Mouse (Mus musculus): ENCODE measurements around the gene Gm28035.

The Gm28035 gene

DNA sequence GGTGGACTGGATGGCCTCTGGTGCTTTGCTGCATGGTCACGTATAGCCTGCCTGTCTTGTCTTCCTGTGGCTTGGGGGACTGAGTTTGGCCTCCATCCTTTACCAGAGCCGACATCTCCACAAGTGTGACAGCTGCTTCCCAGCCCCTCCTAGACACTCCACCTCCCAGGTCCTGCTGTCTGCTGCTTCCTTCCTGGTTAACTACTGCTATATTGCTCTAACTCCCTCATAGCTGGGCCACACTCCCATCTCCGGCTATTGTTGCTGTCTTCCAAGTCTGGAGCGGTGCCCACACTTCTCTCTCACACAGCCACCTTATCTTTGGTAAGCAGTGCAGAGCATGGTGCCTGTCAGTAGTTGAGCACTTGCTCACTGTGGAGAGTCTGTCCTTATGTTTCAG lies 590 bp upstream of the Gm28035 start:
- DNase-seq: no peak

DNA sequence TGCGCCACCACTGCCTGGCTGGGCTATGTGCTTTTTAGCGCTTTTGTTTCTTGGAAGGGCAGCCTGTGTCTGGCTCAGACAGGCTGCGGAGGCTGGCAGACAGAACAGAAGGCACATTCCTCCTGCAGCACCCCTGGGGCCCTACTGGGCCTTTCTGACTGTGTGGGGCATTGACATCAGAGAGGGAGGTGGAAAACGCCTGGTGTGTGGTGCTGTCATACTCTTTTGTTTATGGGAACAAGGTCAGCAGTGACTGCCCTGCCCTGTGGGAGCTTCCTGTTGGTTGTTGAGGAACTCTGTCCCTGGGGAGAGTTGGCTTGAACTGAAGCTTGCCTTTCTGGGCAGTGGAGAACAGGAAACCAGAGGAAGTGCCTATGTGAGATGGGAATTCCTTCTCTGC lies 2.1 kb downstream of the Gm28035 start:
- no peak for DNase-seq

DNA sequence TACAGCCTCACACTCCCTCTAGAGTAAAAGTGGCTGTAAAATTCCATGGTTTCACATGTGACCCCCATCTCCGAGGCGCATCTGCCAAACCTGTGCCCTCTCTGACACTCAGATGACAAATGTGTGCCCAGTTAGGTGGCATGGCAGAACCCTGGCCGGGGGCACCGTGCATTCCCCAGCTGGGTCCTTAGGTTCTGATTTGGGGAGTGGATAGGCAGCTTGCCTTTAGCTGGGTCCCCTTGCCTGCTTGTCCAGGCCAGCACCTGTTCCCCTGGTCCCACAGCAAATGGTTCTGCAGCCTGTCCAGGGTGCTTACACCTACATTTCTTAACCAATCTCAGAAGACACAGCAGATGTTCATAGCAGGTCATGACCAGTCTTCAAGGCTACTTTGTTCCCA lies 3.0 kb downstream of the Gm28035 start:
- DNase-seq: no peak

DNA sequence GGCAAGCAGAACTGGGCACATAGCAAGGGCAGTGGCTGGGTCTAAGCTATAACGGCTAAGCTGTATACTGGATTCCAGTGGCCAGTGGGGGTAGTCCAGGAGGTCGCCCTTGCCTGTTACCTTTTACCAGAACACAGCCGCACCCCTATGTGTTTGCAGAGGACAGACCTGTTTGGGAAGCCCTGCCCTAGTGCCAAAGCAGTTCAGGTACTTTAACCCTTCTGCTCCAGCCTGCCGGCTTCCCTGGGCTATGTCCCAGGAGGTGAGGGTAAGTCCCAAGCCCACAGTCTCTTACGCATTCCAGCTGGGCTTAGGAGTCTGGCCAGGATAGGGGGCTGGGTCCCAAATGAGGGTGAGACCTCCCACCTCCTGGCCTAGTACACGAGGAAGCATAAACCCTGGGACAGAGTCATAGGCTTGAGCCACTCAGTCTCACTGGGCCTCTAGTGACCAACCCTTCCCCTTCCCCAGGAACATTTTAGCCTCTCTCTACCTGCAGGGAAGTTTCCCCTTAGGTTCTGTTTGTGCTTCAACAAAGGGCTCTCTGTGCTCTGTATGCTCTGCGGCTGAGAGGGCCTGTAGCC lies 4.3 kb downstream of the Gm28035 start:
- no peak for DNase-seq

DNA sequence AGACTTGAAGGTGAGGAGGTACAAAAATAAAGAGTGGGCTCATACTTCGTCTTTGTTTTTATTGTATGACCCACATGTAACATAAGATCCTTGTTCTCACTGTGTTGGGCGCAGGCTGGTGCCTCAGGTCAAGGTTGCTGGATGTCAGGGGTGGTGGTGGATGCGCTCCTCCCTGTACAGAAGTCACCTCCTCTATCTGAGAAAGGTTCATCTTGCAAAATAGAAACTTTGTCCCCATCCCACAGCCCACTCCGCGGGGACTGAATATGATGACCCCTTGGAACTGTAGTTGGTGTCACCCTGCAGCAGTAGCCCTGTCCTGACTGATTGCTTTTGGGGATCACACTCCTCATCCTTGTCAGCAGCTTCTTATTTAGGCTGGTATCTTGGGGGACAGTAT lies 6.7 kb downstream of the Gm28035 start:
- DNase-seq: no peak

DNA sequence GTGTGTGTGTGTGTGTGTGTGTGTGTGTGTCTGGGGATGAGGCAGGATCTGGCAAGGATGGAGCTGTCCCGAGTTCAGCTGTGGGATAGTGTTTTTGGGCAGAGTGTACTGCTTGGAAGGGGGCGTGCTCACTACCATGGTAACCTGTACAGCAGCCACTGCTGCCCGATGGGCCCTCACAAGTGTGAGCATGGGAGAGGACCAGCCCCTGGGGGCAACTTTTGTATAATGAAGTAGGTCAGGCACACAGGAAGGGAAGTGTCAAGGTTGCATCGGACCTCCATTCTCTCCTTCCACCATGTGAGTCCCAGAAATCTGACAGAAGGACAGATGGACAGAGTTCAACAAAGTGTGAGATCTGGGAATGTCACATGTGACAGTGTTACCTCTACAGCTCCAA lies 7.3 kb downstream of the Gm28035 start:
- no peak for DNase-seq

DNA sequence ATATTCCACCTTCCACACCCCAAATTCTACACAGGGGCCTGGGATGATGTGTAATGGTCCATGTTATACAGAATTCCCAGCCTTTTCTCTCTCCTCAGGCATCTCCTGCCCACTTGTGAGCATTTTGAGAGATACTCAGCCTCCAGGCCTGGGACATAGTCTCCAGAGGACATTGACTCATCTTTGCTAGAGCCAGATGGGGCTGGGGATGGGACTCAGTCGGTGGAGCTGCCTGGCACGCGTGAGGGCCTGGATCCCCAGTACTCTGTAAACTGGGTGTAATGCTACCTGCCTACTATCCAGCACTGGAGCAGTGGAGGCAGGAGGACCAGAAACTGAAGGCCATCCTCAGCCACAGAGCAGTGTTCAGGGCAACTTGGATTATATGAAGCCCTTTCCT lies 8.8 kb downstream of the Gm28035 start:
- DNase-seq: no peak

DNA sequence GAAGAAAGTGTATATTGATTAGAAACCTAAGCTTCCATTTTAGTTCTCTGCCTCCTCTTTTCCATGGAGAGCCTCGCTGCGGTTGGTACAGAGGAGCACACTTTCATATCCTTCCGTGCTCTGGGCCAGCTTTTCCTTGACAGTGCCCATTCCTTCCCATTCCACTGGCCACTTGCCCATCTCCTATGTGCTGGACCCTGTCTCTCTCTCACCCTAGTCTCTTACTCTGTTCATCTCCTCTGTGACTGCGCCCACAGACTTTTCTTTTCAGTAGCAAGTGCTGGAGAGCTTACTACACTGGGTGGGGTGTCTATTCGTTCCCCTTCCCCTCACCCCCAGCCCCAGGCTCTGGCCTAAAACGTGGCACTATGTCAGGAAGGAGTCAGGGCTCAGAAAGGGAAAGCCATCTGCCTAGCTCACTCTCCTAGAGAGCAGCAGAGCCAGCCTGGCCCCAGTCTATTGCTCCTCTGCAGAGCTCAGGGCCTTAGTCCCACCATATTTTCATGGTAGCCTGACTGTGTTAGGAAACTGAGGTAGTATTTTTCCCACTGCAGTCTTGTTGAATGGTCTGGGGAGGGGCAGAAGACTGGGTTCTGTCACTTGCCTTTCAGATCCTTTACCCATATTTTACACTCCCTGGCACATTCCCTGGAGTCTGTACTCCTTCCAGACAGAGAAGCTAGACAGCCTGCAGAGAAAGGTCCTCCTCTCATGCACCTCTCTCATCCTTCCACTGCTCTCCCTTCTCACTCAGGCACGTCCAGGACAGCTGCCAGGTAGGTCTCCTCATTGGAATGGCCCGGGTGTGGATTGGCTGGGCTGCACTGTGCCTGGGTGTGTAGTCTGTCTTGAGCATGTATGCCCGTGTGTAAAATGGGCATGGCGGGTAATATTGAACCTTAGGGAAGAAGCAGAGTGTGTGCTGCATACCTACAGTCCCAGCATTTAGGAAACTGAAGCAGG lies 10.1 kb downstream of the Gm28035 start:
- DNase-seq: no peak

DNA sequence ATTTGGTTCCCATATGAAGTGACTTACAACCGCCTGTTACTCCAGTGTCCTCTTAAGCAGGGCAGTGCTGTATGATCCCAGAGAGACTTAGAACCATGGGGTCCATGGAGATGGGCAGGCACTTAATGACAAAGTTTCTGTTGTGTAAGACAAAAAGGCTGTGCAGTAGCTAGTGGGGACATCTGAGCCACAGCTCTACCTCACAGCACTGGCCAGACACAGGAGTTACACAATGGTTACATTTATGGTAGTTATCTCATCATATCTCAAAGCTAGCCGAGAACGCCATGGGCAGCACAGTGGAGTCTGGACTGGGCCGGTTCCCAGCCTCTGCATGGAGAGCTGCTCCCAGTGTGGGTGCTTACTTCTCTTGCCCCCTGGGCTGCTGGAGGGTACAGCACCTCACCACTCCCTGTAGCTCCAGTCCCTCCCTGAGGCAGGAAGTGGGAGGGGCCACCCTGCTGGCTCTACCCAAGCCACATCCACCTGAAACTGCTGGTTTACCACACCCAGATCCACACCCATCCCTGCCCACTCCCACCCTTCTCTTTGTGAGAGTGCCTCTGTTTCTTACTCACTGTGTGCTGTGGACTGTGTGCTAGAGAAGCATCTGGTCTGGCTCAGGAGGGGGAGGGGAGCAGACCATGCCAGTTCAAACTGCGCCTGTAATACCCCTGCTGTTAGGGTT lies 11.2 kb downstream of the Gm28035 start:
- no peak for DNase-seq

DNA sequence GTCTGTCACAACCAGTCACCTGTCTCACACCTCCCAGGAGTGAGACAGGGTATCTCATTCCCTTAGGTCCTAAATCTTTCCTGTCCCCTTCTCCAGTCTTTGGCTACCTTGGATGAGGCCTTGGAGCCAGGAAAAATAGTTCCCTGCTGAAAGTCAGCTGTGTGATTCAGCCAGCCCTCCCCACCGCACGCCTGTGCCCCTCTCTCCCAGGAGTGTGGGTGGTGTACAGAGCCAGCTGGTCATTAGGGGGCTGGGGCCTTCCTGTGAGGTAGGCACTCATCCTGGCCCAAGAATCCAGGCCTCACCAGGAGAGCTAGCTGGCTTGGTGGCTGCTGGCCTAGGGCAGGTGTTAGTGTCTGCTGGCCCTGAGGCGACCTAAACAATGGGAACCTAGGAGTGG lies 12.2 kb downstream of the Gm28035 start:
- no peak for DNase-seq

DNA sequence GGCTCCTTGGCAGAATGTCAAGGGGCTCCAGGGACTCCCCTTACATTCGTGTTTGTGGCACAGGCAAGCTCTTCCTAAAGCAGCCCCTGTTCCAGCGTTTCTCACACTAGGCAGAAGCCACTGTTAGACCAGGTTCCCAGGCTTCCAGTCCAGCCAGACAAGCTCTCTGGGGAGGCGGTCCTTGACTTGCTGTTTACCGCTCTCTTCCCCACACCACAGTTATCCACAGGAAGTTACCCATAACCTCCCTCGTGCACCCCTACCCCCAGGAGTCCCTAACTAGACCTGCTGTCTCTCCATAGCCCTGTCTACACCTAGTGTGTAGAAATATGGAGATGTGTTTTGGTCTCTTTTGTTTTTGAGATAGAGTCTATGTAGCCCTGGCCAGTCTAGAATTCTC lies 13.4 kb downstream of the Gm28035 start:
- DNase-seq: no peak

DNA sequence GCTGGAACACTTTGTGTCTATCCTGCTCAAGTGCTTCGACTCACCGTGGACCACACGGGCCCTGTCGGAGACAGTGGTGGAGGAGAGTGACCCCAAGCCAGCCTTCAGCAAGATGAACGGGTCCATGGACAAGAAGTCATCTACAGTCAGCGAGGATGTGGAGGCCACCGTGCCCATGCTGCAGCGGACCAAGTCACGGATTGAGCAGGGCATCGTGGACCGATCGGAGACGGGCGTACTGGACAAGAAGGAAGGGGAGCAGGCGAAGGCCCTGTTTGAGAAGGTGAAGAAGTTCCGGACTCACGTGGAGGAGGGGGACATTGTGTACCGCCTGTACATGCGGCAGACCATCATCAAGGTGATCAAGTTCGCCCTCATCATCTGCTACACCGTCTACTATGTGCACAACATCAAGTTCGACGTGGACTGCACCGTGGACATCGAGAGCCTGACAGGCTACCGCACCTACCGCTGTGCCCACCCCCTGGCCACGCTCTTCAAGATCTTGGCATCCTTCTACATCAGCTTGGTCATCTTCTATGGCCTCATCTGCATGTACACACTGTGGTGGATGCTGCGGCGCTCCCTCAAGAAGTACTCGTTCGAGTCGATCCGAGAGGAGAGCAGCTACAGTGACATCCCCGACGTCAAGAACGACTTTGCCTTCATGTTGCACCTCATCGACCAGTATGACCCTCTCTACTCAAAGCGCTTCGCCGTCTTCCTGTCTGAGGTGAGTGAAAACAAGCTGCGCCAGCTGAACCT lies 15.4 kb downstream of the Gm28035 start:
- no peak for DNase-seq

DNA sequence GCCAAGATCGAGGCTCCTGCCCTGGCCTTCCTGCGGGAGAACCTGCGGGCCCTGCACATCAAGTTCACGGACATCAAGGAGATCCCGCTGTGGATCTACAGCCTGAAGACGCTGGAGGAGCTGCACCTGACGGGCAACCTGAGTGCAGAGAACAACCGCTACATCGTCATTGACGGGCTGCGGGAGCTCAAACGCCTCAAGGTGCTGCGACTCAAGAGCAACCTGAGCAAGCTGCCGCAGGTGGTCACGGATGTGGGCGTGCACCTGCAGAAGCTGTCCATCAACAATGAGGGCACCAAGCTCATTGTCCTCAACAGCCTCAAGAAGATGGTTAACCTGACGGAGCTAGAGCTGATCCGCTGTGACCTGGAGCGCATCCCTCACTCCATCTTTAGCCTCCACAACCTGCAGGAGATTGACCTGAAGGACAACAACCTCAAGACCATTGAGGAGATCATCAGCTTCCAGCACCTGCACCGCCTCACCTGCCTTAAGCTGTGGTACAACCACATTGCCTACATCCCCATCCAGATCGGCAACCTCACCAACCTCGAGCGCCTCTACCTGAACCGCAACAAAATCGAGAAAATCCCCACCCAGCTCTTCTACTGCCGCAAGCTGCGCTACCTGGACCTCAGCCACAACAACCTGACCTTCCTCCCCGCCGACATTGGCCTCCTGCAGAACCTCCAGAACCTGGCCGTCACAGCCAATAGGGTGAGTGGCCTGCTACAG lies 16.4 kb downstream of the Gm28035 start:
- DNase-seq: no peak

DNA sequence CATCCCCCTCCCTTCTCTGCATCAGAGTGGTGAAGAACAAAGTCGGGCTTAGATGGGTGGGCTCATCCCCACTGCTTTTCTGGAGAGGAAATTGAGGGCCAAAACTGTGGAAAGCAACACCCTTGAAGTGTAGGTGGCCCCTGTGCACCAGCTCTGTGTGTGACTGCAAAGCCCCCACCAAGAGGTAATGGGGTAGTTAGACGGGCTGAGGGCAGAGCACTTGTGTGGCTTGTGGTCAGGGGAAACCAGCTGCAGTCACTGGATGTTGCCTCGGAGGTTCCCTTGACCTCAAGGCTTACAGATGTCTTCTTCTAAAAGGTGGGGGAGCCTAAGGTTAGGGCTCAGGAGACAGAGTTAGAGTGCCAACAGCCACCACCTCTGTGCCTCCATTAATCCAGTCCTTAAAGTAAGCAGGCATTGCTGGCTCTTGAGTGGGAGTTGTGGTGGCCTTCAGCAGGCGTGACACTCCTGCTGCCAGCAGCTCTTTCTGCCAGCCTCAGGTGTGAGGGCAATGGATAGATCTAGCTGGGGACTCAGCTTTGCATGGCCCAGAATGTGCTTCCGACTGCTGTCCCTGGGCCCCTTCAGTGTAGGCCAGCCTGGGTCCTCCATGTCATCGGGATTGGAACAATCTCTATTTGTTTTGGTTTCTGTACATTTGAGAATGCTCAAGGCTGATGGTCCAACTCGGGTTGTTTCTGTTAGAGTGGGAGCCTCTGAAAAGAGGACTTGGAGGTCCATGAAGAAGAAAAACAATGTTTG lies 17.5 kb downstream of the Gm28035 start:
- no peak for DNase-seq

DNA sequence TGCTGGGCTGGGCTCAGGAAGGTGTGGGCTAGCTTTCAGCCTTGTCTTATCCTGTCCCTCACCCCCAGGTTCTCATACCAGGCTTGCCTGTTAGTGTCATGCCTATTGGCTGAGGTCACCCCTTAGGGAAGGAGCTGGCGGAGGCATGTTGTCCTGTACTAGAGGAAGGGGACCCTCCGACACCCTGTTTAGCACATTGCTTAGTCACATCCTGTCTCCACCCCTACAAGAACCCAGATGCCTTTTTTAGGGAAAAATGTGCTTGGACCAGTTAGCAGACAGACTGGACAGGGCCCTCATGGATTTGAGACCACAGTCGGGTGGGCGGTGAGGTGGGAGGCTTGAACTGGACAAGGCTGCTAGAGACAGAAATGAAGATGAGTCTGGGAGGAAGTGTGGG lies 18.2 kb downstream of the Gm28035 start:
- DNase-seq: no peak

DNA sequence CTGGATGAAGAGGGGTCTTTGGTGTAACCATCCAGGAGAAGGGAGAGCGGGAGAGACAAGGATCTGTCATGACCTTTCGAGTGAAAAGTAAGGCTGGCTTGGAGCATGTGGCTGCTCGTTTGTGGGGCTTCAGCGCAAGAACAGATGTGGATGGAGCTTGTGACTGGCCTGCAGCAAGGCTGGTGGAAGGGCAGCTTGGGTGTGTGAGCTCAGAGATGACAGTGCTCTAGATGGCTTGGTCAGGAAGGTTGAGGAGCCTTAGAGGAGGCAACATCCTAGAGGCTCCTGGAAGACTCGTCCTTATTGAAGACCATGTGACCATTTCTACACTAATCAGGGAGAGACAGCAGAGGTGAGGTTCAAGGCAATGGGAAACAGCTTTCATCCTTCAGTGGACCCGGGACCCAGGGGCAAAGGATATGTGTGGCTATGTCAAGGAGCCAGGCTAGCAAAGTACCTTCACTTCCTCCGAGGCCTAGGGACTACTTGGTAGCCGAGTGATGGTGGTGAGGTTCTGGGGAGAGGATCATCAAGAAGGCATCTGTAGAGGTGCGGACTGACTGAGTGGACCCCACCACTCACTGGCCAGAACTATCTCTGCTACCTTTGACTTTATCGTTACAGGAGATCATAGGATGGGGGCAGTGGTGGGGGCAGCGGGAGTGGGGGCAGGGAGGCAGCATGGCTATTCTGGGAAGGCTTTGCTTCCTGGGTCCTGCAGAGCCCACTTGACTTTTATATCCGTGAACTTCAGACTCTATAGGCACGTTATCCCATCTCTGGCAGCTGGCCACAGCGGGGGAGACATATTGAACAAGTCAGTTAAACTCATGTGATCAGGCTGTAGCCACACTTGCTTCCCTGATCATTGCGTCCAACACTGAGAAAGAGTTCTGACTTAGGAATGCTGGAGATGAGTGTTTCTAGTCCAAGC lies 19.0 kb downstream of the Gm28035 start:
- no peak for DNase-seq

DNA sequence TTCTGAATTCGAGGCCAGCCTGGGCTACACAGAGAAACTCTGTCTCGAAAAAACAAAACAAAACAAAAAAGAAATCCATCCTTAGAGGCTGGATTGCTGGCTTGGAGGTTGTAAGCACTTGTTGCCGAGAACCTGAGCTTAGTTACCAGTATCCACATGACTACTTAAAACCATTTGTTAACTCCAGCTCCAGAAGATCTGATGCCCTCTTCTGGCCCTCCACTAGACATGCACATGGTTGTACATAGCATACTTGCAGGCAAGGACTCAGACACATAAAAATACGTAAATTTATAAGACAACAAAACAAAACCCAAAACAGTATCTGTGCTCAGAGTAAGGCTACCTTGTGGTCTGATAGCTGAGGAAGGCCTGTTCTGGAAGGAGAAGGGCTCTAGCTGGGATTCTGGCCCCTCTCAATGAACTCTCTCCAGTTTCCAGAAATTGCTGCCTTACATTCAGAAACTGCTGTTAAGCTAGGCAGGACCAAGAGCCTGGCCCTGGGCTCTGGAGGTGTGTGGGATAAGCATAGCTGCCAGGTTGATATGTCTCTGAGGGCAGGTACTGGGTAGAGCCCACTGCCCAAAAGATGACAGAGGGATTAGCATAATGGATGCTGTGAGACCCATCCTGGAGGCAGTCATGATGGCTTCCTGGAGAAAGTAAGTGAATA lies 20.8 kb downstream of the Gm28035 start:
- DNase-seq: no peak

DNA sequence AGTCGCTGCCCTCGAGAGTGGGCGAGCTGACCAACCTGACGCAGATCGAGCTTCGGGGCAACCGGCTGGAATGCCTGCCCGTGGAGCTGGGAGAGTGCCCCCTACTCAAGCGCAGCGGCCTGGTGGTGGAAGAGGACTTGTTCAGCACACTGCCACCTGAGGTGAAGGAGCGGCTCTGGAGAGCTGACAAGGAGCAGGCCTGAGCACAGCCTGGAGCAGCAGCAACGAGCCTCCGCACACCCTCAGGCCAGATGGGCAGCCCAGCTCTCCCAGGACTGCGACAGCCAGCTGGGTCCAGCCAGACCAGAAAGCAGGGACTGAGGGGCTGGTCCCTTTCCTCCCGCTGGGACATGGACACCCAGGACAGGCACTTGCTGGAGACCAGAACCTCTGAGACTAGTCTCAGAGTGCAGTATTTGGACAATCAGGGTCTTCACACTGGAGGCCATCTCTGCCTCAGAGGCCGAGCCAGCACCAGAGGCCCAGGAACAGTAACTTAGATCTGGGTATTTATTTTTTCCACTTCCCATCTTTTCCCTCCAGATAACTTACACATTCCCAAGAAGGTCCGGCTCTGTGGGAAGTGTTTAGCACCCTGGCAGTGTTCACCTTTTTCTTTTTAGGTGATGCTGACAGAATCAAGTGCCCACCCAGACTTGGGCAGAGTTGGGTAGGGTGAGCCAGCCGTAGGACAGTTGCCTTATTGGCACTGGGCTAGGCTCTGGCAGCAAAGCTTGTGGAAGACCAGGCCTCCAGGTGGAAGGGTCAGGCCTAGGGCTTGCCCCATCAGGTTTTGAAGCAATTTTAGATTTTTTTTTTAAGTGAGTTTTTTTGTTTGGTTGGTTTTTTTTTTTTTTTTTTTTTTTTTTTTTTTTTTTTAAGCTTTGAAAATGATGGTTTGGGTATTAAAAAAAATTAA lies 21.8 kb downstream of the Gm28035 start:
- no peak for DNase-seq
